Mouse (Mus musculus) brain, embryonic 14.5 days (tissue): Measurements from ENCODE around the gene Slc18b1.

Experiments used
- CTCF ChIP-seq: fragments of 200-500 bp; IDR thresholded peaks from 2 replicates; pipeline ENCODE4 v1.5.1; 2012; ENCODE audit warnings: inconsistent platforms, mild to moderate bottlenecking, moderate library complexity, borderline replicate concordance; ENCODE audit not compliant: insufficient read depth, insufficient read length; ENCODE audit errors: extremely low read depth
- POLR2A ChIP-seq: fragments of 200-500 bp; IDR thresholded peaks from 2 replicates; pipeline ENCODE4 v1.6.1; 2012; ENCODE audit warnings: mild to moderate bottlenecking, inconsistent platforms, borderline replicate concordance; ENCODE audit not compliant: poor library complexity, insufficient read depth, insufficient read length, severe bottlenecking; ENCODE audit errors: extremely low read depth

DNA sequence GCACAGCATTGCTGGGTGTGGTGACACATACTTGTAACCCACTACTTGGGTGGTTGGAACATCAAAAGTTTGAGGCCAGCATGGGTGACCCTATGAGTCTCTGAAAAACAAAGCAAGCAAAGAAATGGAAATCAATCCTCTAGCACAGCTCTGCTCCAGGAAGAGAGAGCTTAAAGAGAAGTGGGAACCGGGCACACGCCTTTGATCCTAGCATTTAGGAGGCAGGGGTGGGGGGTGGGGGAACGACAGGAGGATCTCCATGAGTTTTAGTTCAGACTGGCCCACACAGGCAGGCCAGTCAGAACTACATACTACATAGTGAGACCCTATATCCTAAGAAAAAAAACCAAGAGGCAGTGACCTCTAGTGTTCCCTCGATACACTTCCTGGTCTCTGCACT is 9.4 kb downstream of the Slc18b1 start:
- TF ChIP-seq CTCF (no peak), POLR2A (no peak)
